ENCODE assay signal across 8 mouse cellular contexts in genomic region chr1:171142981-171143380, GRCm38 (mm10). TPM values are rescaled to one million over a fixed set of nuclear protein-coding genes. Genes with fewer than 3 reads are reported as not detected.
A peak's percentile ranks its signal among the peaks of the same experiment; 100 is the strongest.
DNase-seq lines count a peak whose midpoint lies in the region; TF ChIP-seq lines count a peak whose summit lies in the region.
"Not testable (repeated sequence)": the region's sequence is repeated elsewhere in the genome, so short reads cannot be mapped to it uniquely, and the experiment has no call there.
"Had no signal": no experiment of that assay in that cellular context is flagged by ENCODE, and none has a peak within 500 bp of the region (broad histone marks: within the 10 kb centered on the region; RNA-seq: fewer than 3 reads in every experiment).

No protein-coding gene starts in this region.

- TF ChIP-seq CTCF in liver, adult 2 months (IDR thresholded peaks at IDR 0.05; ENCODE audit: low read depth, low read length): not testable (repeated sequence)

- not testable (repeated sequence) for H3K4me3 ChIP-seq in liver, adult 2 months (ENCODE audit: insufficient read depth, low read depth, low read length)

- not testable (repeated sequence) for TF ChIP-seq POLR2A in liver, adult 2 months (IDR thresholded peaks at IDR 0.05; ENCODE audit: extremely low read depth, insufficient read depth, low read length)

- H3K79me2 ChIP-seq in liver, adult 2 months (ENCODE audit: control insufficient read depth, insufficient read depth, low read length): not testable (repeated sequence)

- DNase-seq in adrenal gland, postnatal 14 days: peak; percentile 29
- peak; percentile 36 for DNase-seq in cerebellum, adult 9-10 months
- peak; percentile 15 for DNase-seq in gastrocnemius, postnatal 25 days
- peak; percentile 85 for DNase-seq in kidney, adult 11 months
- peak; percentile 90 for DNase-seq in kidney, adult 9 months
- peak; percentile 87 for DNase-seq in liver, adult 2 months (ENCODE audit: extremely low read depth, low read depth, low spot score)
- DNase-seq in skeletal muscle tissue, adult 2 months (ENCODE audit: low read depth, low spot score): peak; percentile 48

- H3K27ac ChIP-seq in liver, adult 2 months (replicated peaks; ENCODE audit: insufficient read depth, low read depth, low read length): not testable (repeated sequence)

- H3K9ac ChIP-seq in liver, adult 2 months (ENCODE audit: low read depth, low read length): not testable (repeated sequence)

- not testable (repeated sequence) for H3K27me3 ChIP-seq in liver, adult 2 months (ENCODE audit: control insufficient read depth, insufficient read depth, low read length)

- H3K4me1 ChIP-seq in liver, adult 2 months (ENCODE audit: control insufficient read depth, insufficient read depth, low read length): not testable (repeated sequence)

- peaks cover 38% of the 10 kb centered on the region for H3K36me3 ChIP-seq in liver, adult 2 months (ENCODE audit: control insufficient read depth, insufficient read depth, low read length)

- WGBS in liver, adult 2 months: 23% methylated on average over 11 of the region's 11 CpGs

RNA-seq across cellular contexts. Expression of gene Sdhc, which starts 7.4 kb away (rescaled TPM):
- 733 and 773 TPM in 2 replicates for total RNA-seq in adrenal gland, postnatal 14 days (2021)
- 100 to 1,000 TPM; 692 to 785 TPM for total RNA-seq in gastrocnemius, postnatal 25 days (2021)
- 194 and 217 TPM in 2 replicates for total RNA-seq in liver, adult 2 months (2014; rRNA removed)
- 375 and 403 TPM in 2 replicates for polyA plus RNA-seq in liver, adult 2 months (2012; rRNA removed)

RNA-seq across cellular contexts. Expression of gene Mpz, which starts 7.5 kb away (rescaled TPM):
- total RNA-seq in adrenal gland, postnatal 14 days (2021): 1.5 and 3.2 TPM in 2 replicates
- 100 to 1,000 TPM in 1 of 2 experiments, 10 to 100 TPM in 1; 99.1 to 120 TPM for total RNA-seq in gastrocnemius, postnatal 25 days (2021)
- 0.07 and 0.09 TPM in 2 replicates for total RNA-seq in liver, adult 2 months (2014; rRNA removed)
- polyA plus RNA-seq in liver, adult 2 months (2012; rRNA removed): 0.27 and 0.83 TPM in 2 replicates
- polyA plus RNA-seq: activated CD4-positive, CD25-positive, alpha-beta regulatory T cell, adult 4 months had no signal

RNA-seq across cellular contexts. Expression of gene Cfap126, which starts 29.3 kb away (rescaled TPM):
- total RNA-seq in adrenal gland, postnatal 14 days (2021): 0.71 and 1.9 TPM in 2 replicates
- 1 to 10 TPM in 1 of 2 experiments, under 1 TPM in 1; 0.69 to 1.2 TPM for total RNA-seq in gastrocnemius, postnatal 25 days (2021)
- 0.13 and 0.37 TPM in 2 replicates for total RNA-seq in liver, adult 2 months (2014; rRNA removed)
- polyA plus RNA-seq in liver, adult 2 months (2012; rRNA removed): 1.5 and 3.5 TPM in 2 replicates

RNA-seq across cellular contexts. Expression of gene Pcp4l1, which starts 53.1 kb away (rescaled TPM):
- 37.7 and 40.5 TPM in 2 replicates for total RNA-seq in adrenal gland, postnatal 14 days (2021)
- total RNA-seq in gastrocnemius, postnatal 25 days (2021): 10 to 100 TPM; 15.0 to 48.8 TPM
- total RNA-seq in liver, adult 2 months (2014; rRNA removed): 3.8 and 10.0 TPM in 2 replicates
- 10.5 and 15.0 TPM in 2 replicates for polyA plus RNA-seq in liver, adult 2 months (2012; rRNA removed)
- polyA plus RNA-seq: activated CD4-positive, CD25-positive, alpha-beta regulatory T cell, adult 4 months had no signal

Comparison
In these comparisons a context has a peak if more than half of its experiments do, and no peak if none do; other contexts are left out.
1. DNase-seq: peak in every context shown above with its lines; median percentile 90 in kidney, adult 9 months; 87 in liver, adult 2 months; 85 in kidney, adult 11 months; 48 in skeletal muscle tissue, adult 2 months; 36 in cerebellum, adult 9-10 months; 29 in adrenal gland, postnatal 14 days; 15 in gastrocnemius, postnatal 25 days.
2. RNA of gene Mpz, which starts 7.5 kb away (total RNA-seq): 99.1 to 120 TPM in gastrocnemius, postnatal 25 days; 1.5 to 3.2 TPM in adrenal gland, postnatal 14 days and 0.07 to 0.09 TPM in liver, adult 2 months; every median in the first group is over 10 times any median in the second.